Mouse (Mus musculus) gastrocnemius, adult 2 months (tissue): Measurements from ENCODE around the gene Sgpp2. TPM values are rescaled to one million over a fixed set of nuclear protein-coding genes. Genes with fewer than 3 reads are reported as not detected.

Experiments
- DNase-seq: peaks from one replicate; pipeline ENCODE4 v3.0.0; 2022
- H3K27ac ChIP-seq: fragments of 200-600 bp; 2 replicates; pipeline ENCODE4 v1.8.1; 2022; ENCODE audit warnings: mild to moderate bottlenecking
- H3K4me3 ChIP-seq: fragments of 200-600 bp; 2 replicates; pipeline ENCODE4 v1.8.1; 2022; ENCODE audit warnings: mild to moderate bottlenecking, moderate library complexity
- CTCF ChIP-seq: fragments of 200-600 bp; IDR thresholded peaks from 2 replicates; pipeline ENCODE4 v1.8.1; 2022; ENCODE audit warnings: antibody characterized with exemption, mild to moderate bottlenecking, moderate library complexity
- intact Hi-C: fragments of 180-260 bp; cut with DNase I; formaldehyde crosslinking; loops from one replicate; pipeline ENCODE4 v1.15.1; 2025
- total RNA-seq, 2 experiments: library from RNA; stranded (reverse); gene quantifications; 2 replicates each; pipeline ENCODE4 v1.2.3; 2021

The Sgpp2 gene
- total RNA-seq, 2 experiments from 2014 or later = not detected

DNA sequence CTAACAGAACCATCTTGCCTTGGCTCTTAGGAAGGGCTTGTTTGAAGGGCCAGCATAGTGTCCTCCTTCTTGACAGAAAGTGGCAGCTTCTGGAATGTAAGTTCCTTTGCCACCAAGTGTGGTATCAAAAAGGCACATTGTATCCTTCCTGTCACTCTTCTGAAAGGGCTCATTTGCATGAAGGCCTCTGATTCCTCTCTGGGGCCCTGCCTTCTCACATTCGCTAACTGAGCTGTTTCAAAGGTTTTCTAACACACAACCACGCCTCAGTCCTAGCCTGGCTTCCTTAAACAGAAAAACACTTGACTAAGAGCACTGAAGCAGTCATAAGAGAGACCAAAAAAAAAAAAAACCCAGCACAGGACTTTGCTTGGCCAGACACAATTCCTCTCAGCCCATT lies 112.4 kb downstream of the Sgpp2 start:
- no peak for DNase-seq
- intact Hi-C loops = loop anchor here (10.0 kb wide), 1 partner anchor 208 kb away; no protein-coding TSS in a partner anchor
- Histone ChIP-seq H3K27ac (no peak overlapping the region), H3K4me3 (no peak overlapping the region)
- TF ChIP-seq CTCF = no peak

DNA sequence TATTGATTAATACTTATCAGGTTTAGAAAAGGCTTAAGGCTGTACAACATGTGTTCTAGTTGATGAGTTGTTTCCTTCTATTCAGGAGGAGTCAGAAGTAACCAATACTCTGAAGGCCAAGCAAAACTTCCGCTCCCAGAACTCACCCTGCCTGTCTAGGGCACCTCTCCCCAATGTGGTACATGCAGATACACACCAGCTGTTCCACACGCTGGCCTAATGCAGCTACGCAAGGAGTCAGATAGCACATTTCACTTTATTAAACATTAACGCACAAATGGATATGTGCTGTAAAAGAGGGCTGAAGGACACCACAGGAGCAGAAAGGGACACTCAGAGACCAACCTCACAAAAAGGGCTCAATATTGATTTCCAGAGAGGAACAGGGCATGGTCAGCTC lies 114.7 kb downstream of the Sgpp2 start:
- intact Hi-C loops = loop anchor here (10.0 kb wide), 1 partner anchor 210 kb away; no protein-coding TSS in a partner anchor
- DNase-seq = no peak
- no peak for TF ChIP-seq CTCF
- Histone ChIP-seq H3K27ac (peak overlapping the region; percentile 93), H3K4me3 (no peak overlapping the region)

DNA sequence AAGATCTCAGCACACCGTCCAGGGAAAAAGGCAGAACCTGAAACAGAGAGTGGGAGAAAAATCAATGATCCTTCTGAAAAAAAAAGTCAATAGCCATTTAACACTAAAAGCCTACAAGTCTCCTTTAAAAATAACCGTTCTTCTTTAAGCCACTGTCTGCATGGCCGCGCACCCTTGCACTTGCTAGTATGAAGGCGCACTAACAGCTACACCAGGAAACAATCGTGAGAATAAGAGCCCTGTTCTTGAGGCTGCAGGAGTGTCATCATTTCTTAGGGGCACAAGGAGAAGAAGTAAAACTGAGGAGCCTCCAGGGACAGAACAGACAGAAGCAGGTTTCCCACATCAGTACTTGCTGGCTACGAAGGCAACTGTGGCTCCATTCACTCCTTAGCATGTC lies 115.2 kb downstream of the Sgpp2 start:
- intact Hi-C loops = loop anchor here (10.0 kb wide), 1 partner anchor 211 kb away; no protein-coding TSS in a partner anchor
- no peak for TF ChIP-seq CTCF
- peak overlapping the region; percentile 93 for H3K27ac ChIP-seq

DNA sequence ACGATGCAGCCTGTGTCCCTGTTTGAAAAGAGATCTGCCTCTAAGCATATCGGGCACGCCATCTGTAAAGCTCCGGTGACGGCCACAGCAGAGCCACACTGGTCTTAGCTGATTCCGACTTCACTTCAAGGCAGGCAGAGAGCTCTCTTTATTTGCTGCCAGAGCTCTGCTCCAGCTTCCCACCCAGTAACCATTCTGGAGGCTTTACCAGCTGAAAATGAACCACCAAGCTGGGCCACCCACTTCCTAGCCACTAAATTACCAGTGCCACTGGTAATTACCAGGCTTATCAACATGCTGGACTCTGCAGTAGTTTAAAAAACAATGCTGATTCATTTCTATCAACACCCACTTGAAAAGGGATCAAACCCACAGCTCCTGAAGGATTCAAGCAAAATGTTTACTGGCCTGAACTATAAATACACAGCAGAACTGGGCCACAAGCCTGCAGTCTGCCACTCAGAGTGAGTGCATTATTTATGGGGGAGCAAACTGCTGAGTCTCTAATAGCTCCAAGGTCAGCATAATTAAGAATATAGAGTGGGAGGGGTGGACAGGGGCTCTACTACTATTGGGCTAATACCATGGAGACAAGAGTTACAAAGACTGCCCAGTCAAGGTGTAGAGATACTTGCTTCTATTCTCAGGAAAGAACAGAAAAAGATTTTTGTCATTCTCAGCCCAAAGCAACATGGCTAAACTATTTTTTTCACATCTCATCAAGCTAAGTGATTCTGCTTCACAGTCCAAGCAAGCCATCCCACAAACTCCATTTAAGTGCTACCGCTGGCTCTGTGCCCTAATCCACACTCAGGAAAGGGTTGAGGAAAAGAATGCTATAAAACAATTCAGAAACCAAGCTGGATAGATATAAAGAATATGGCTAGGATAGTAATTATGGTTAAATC lies 115.9 kb downstream of the Sgpp2 start:
- peak; percentile 65 for DNase-seq
- peak overlapping the region; percentile 93 for H3K27ac ChIP-seq
- H3K4me3 ChIP-seq = peak overlapping the region; percentile 16
- intact Hi-C loops = loop anchor here (10.0 kb wide), 1 partner anchor 211 kb away; no protein-coding TSS in a partner anchor
- no peak for TF ChIP-seq CTCF

More for the DNA sequence above, 115.2 kb downstream of the Sgpp2 start:
- no peak for DNase-seq
- peak overlapping the region; percentile 16 for H3K4me3 ChIP-seq

DNA sequence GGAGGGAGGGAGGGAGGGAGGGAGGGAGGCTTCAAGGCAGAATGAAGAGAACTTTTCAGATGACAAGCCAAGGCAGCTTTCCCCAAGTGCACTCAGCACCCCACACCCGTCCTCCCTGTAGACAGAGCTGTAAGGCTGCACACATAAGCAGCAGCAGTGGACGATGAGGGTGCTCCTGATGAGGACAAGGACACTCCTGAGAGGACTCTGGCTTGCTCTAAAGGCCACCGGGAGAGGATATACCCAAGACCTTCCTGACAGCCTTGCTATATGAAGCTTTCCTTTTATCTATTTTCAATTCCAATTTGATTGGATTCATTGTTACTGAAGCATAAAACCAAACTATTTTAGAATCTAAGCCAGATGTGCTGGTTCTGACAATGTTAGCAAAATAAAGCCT lies 116.7 kb downstream of the Sgpp2 start:
- peak overlapping the region; percentile 52; the same call in 1 of the 2 replicates for H3K27ac ChIP-seq
- TF ChIP-seq CTCF = no peak
- H3K4me3 ChIP-seq = no peak overlapping the region
- no peak for DNase-seq
- intact Hi-C loops = loop anchor here (10.0 kb wide), 1 partner anchor 212 kb away; no protein-coding TSS in a partner anchor

DNA sequence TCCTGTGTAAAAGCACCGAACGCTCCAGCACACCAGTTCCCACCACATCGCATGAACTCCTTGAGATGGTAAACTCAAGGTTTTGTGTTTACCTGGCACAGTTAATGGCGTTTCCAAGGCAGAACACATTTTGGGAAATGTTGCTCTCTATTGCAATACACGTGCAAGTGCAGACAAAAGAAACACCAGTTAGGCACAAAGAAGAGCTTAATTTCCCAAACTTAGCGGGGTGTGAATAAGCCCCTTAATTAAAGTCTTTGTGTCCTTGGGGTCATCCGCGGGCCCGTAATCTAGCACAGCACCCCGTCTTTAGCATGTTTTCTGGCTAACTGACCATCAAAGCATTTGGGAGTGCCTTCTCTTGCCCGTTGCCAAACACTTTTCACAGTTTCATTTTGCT lies 118.7 kb downstream of the Sgpp2 start:
- H3K4me3 ChIP-seq = no peak overlapping the region
- TF ChIP-seq CTCF = no peak
- DNase-seq = no peak
- intact Hi-C loops = loop anchor here (10.0 kb wide), 1 partner anchor 214 kb away; no protein-coding TSS in a partner anchor
- H3K27ac ChIP-seq = no peak overlapping the region; the same call in 1 of the 2 replicates

DNA sequence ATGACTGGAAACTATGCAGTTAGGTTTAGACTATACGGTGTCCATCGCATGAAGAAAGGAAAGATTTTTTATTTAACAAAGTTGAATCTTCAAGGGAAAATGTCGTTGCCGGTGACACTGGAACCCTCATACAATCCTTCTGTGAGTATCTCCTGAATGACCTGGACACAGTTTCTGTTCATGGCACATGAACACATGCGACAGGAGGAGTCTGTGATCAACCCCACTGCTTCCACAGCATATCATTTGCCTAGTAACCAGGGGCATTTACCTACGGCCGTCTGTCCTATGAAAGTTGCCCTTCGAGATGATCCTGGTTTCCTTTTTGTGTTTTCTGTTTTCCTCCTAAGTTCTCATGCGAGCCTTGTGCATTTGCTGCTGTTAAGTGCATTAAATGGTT lies 123.3 kb downstream of the Sgpp2 start:
- Histone ChIP-seq H3K27ac (no peak overlapping the region), H3K4me3 (no peak overlapping the region)
- no peak for TF ChIP-seq CTCF
- DNase-seq = no peak
- intact Hi-C loops = no loop called here

DNA sequence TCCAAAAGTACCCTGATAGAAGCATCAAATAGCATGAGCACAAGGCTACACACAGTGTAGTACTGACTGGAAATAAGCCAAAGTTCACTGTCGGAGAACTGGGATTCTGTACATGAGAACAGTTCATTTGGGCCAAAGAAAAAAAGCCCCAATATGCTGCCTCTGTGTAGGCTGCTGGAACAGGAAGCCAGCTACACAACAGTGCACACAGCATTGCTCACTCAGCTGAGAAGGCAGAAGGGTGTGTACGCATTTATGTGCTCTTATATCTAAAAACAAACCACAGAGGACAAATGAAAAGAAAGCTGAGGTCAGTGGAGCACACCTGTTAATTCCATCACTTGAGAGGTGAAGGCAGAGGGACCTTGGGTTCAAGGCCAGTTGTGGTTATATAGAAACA lies 125.8 kb downstream of the Sgpp2 start:
- intact Hi-C loops = no loop called here
- no peak overlapping the region for H3K27ac ChIP-seq
- no peak for TF ChIP-seq CTCF

DNA sequence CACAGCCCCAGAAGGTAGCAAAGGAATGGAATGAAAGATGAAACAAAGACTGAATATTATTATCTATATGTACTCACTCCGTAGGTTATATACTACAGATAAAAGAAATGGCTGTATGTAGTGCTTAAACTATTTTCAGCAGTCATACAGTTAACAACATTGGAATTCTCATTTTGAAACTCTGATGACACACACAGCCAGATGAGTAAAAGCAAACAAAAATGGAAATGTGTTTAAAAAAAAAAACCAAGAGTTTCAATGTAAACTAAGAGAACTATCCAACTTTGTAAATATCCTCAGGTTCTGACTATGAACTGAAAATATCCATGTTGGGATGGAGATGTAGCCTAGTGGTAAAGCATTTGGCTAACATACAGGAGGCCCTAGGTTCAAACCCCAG lies 126.3 kb downstream of the Sgpp2 start:
- intact Hi-C loops = no loop called here
- TF ChIP-seq CTCF = no peak
- Histone ChIP-seq H3K27ac (no peak overlapping the region), H3K4me3 (no peak overlapping the region)
- no peak for DNase-seq

More for the DNA sequence above, 125.8 kb downstream of the Sgpp2 start:
- no peak for DNase-seq
- H3K4me3 ChIP-seq = no peak overlapping the region

DNA sequence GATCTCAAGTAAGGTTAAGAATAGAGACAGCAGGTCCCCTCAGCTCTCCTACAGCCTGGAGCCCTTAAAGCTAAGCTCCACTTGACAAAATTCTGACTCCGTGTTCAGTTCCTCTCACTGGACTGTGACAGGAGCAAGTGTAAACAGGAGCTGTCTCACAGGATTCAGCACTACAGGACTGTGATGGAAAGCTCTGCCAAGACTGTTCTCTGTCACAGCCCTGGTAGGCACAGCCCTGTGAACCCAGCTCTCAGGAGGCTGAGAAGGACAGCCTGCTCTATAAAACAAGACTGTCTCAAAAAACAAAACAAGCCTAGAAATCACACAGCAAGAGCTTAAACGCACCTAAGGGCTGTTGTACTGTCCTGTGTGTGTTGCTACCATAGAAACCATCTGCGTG lies 127.0 kb downstream of the Sgpp2 start:
- H3K27ac ChIP-seq = no peak overlapping the region
- intact Hi-C loops = no loop called here
- H3K4me3 ChIP-seq = no peak overlapping the region
- no peak for TF ChIP-seq CTCF
- DNase-seq = no peak

DNA sequence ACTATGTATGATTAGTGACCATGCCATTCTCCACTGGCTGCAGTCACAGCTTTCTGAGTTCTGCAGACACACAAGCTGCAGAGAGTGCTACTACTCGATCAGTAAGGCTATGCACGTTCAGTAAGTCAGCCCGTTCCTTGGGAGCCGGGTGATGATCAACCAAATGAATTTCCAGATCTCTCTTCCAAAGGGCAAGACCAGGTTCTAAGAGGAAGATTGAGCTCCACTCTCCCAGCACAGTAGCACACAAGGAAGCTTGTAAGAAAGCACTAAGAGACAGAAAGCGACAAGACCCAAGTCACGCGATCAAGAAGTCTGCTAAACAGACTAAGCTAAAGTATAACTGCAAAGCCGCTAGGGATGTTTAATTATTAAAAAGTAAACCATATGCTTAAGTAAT lies 130.6 kb downstream of the Sgpp2 start:
- TF ChIP-seq CTCF = no peak
- Histone ChIP-seq H3K27ac (no peak overlapping the region), H3K4me3 (no peak overlapping the region)
- DNase-seq = no peak
- intact Hi-C loops = no loop called here

DNA sequence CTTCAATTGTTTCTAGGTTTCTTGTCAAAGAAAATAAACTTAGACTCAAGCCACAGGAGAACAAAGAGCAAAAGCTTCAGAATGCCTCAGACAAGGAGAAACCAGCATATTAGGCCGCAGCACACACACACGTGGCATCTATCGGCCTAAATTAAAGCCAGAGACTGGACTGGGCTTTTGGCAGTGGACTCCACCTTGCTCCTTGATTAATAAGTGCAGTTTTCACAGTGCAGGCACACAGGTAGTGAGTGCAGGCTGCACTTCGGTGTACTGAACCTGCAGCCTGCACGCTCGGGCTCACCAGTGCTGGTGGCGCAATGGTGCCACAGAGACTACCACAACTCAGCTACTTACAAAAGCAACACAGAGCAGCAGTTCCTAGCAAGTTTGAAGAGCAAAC lies 132.9 kb downstream of the Sgpp2 start:
- no peak for DNase-seq
- Histone ChIP-seq H3K4me3 (no peak overlapping the region), H3K27ac (no peak overlapping the region)
- intact Hi-C loops = no loop called here
- TF ChIP-seq CTCF = no peak

DNA sequence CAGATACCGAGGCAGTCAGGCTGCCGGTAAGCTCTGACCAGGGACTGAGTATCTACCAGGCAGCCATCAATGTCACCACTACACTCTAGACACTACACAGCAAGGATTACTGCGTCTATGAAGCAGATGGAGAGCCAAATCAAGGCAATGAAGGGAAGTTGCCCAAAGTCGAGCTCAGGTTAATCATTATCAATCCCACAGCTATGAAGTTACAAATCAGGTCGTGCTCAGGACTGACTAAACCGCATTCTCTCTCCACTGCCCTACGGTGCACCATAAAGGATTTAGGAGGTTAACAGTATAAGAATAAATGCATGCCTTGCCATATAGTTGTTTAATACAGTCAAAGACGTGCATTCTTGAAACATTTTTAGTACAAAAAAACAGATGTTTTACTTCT lies 136.1 kb downstream of the Sgpp2 start:
- no peak overlapping the region for H3K4me3 ChIP-seq
- no peak for TF ChIP-seq CTCF
- intact Hi-C loops = no loop called here
- H3K27ac ChIP-seq = no peak overlapping the region
- DNase-seq = no peak
